Mouse (Mus musculus): ENCODE results near the gene Sem1. TPM values are rescaled to one million over a fixed set of nuclear protein-coding genes. Genes with fewer than 3 reads are reported as not detected.
"Not testable (repeated sequence)": the region's sequence is repeated elsewhere in the genome, so short reads cannot be mapped to it uniquely, and the experiment has no call there.

The Sem1 gene
- polyA plus RNA-seq, 1 experiment from 2014 or later, result 100 TPM

DNA sequence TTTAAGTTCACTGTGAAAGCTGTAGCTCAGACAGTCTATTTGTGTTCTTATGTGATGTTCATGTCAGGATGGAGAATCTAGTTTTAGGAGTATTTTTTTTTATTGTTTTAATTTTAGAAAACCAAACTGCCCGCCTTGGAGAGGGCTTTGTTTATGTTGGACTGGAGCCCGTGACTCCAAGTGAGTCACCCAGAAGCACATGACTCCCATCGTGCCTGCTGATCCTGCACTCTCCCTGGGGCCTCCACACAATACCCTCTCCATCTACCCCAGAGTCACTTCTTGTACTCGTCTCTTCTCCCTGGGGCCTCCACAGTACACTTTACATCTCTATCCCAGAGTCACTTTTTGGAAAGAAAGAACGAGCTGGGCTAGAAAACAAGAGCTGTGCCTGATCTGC is 30.5 kb downstream of the Sem1 start:
- WGBS (ENCODE audit: missing documents), result 61% methylated on average over 5 of the region's 5 CpGs
- H3K4me3 ChIP-seq (ENCODE audit: inconsistent target), result no peak overlapping the region
- H3K36me3 ChIP-seq (ENCODE audit: inconsistent target), result no peaks in the 10 kb centered on the region
- H3K79me2 ChIP-seq (ENCODE audit: inconsistent target), result no peaks in the 10 kb centered on the region
- H3K27ac ChIP-seq, result peak overlapping the region; percentile 59

DNA sequence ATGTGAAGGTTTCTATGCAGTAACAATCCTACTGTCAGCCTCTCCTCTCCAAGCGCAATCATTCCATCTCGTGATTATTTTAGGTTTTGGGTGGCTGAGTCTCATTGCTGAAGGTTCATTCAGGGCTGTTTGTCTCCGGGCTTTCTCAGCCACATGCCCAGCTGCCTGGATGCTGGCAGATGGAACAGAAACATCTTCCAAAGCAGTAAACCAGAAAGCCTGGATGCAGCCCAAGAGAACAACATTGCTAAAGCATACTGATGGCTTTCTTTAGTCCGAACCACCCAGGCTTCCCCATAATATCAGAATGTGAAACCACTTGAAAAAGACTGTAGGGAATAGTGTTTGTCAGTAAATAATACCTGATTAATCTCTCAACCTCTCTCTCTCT is 34.2 kb downstream of the Sem1 start:
- no peaks in the 10 kb centered on the region for H3K36me3 ChIP-seq (ENCODE audit: inconsistent target)
- no peak overlapping the region for H3K4me3 ChIP-seq (ENCODE audit: inconsistent target)
- no peaks in the 10 kb centered on the region for H3K79me2 ChIP-seq (ENCODE audit: inconsistent target)
- 91% methylated on average over 4 of the region's 4 CpGs for WGBS (ENCODE audit: missing documents)
- H3K27ac ChIP-seq, result no peak overlapping the region

GRCm38 (mm10) chr6:6543606-6544254 is 34.7 kb downstream of the Sem1 start:
- no peak overlapping the region for H3K4me3 ChIP-seq (ENCODE audit: inconsistent target)
- H3K27ac ChIP-seq, result no peak overlapping the region
- no peaks in the 10 kb centered on the region for H3K36me3 ChIP-seq (ENCODE audit: inconsistent target)
- WGBS (ENCODE audit: missing documents), result 81% methylated on average over 7 of the region's 9 CpGs
- no peaks in the 10 kb centered on the region for H3K79me2 ChIP-seq (ENCODE audit: inconsistent target)

- no peak overlapping the region for H3K4me3 ChIP-seq (ENCODE audit: inconsistent target)
- no peaks in the 10 kb centered on the region for H3K79me2 ChIP-seq (ENCODE audit: inconsistent target)
- H3K27ac ChIP-seq, result no peak overlapping the region
- H3K36me3 ChIP-seq (ENCODE audit: inconsistent target), result no peaks in the 10 kb centered on the region
Measured at GRCm38 (mm10) chr6:6542133-6542532, 36.3 kb downstream of the Sem1 start.

DNA sequence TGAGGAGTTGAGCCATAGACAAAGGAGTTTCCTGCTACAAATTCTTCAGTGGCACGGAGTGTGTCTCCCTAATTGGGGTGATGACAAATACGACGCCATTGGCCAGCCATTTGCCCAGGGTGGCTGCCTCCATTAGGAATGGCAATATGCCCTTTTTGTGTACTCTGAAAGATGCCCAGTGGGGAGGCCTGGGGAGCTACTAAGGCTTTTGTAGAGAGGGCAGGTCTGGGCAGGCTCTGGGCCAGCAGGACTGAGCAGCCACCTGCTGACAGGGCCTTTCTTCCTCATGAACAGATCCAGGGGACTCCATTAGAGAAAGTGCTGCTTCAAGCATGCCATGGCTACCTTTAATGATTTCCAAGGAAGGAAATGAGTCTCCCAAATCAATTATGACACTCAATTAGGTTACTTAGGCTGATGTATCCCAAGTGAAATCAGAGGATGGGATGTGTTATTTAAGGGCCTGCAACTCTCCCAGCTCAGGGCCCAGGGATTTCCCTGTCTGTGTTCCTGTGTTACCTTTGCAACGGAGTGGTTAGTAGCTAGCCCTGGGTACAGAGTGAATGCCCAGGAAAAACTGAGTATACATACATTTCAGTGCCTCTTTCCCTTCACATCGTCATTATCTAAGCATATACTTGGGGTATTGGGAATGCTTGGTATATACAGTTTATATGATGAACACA is 41.5 kb downstream of the Sem1 start:
- H3K79me2 ChIP-seq (ENCODE audit: inconsistent target), result no peaks in the 10 kb centered on the region
- 93% methylated on average over 5 of the region's 5 CpGs for WGBS (ENCODE audit: missing documents)
- H3K36me3 ChIP-seq (ENCODE audit: inconsistent target), result no peaks in the 10 kb centered on the region

GRCm38 (mm10) chr6:6536359-6536758 is 42.1 kb downstream of the Sem1 start:
- H3K79me2 ChIP-seq (ENCODE audit: inconsistent target); H3K36me3 ChIP-seq (ENCODE audit: inconsistent target); H3K27ac ChIP-seq; H3K4me3 ChIP-seq (ENCODE audit: inconsistent target): not testable (repeated sequence)
- whole genome bisulfite sequencing (ENCODE audit: missing documents), result 100% methylated on average over 4 of the region's 5 CpGs

More for the DNA sequence above, 41.5 kb downstream of the Sem1 start:
- Histone ChIP-seq H3K27ac (no peak overlapping the region), H3K4me3 (ENCODE audit: inconsistent target) (no peak overlapping the region)
